Mouse (Mus musculus) kidney, postnatal 0 days (tissue): Measurements from ENCODE around the gene Macc1. TPM values are rescaled to one million over a fixed set of nuclear protein-coding genes. Genes with fewer than 3 reads are reported as not detected.

Source experiments
- ATAC-seq: fragments of 200-750 bp; cut with Nextera tagmentation; replicated peaks from 2 replicates; pipeline ENCODE4 v1.8.0; 2017; ENCODE audit warnings: low read depth, moderate number of reproducible peaks, moderate TSS enrichment, moderate library complexity; ENCODE audit not compliant: low FRiP score
- DNase-seq: peaks from one replicate; pipeline ENCODE4 v3.0.0-alpha.2; 2016; ENCODE audit warnings: low spot score
- H3K27ac ChIP-seq: fragments of 300-500 bp; sonication (generic); 2 replicates; pipeline ENCODE4 v1.5.1; 2014; ENCODE audit warnings: mild to moderate bottlenecking
- H3K27me3 ChIP-seq: fragments of 300-500 bp; sonication (generic); 2 replicates; pipeline ENCODE4 v1.6.1; 2014; ENCODE audit warnings: low read length, mixed read lengths; ENCODE audit not compliant: insufficient read depth
- H3K36me3 ChIP-seq: fragments of 300-500 bp; sonication (generic); 2 replicates; pipeline ENCODE4 v1.6.1; 2014; ENCODE audit warnings: low read length, mixed read lengths; ENCODE audit not compliant: insufficient read depth
- H3K4me1 ChIP-seq: fragments of 300-500 bp; sonication (generic); replicated peaks from 2 replicates; pipeline ENCODE4 v1.6.1; 2014; ENCODE audit warnings: antibody characterized with exemption, low read length, mixed read lengths; ENCODE audit not compliant: insufficient read depth
- H3K4me2 ChIP-seq: fragments of 300-500 bp; sonication (generic); 2 replicates; pipeline ENCODE4 v1.6.1; 2014; ENCODE audit warnings: mild to moderate bottlenecking, low read length, moderate library complexity, mixed read lengths
- H3K4me3 ChIP-seq: fragments of 300-500 bp; sonication (generic); replicated peaks from 2 replicates; pipeline ENCODE4 v1.5.1; 2014; ENCODE audit warnings: low read depth, low read length
- H3K9ac ChIP-seq: fragments of 300-500 bp; sonication (generic); 2 replicates; pipeline ENCODE4 v1.6.1; 2014; ENCODE audit warnings: low read depth, low read length
- H3K9me3 ChIP-seq: fragments of 300-500 bp; sonication (generic); replicated peaks from 2 replicates; pipeline ENCODE4 v1.6.1; 2016; ENCODE audit warnings: low read length, inconsistent platforms, mixed read lengths
- CTCF ChIP-seq: IDR thresholded peaks from 2 replicates; pipeline ENCODE4 v1.5.1; 2016; ENCODE audit warnings: antibody characterized with exemption, low read depth, mild to moderate bottlenecking, moderate library complexity
- WGBS: fragments of 180-500 bp; shearing (Covaris S2); extraction: QIAGEN DNeasy Blood & Tissue Kit; methylation state at CpG from one replicate; pipeline ENCODE4 v1.1.7; 2014; 5-methylcytosine and 5-hydroxymethylcytosine counted together
- polyA plus RNA-seq: library from polyadenylated mRNA; unstranded; fragments of >200 nt; fragmentation: Nextera tagmentation; extraction: Ambion mirVana; gene quantifications from 2 replicates; pipeline ENCODE4 v1.2.1, GENCODE M21; 2015

Gene Macc1
- polyA plus RNA-seq, 1 experiment from 2014 or later = 0.78 TPM

- ATAC-seq (no peak), DNase-seq (no peak)
- no peaks in the 10 kb centered on the region for H3K4me1 ChIP-seq
- no peak overlapping the region for H3K9ac ChIP-seq
- TF ChIP-seq CTCF = no peak
- no peaks in the 10 kb centered on the region for H3K36me3 ChIP-seq
- H3K27me3 ChIP-seq = no peaks in the 10 kb centered on the region
- WGBS = 99% methylated on average over 5 of the region's 6 CpGs
- no peak overlapping the region for H3K4me3 ChIP-seq
- H3K9me3 ChIP-seq = no peaks in the 10 kb centered on the region
- H3K4me2 ChIP-seq = no peak overlapping the region
- H3K27ac ChIP-seq = no peak overlapping the region
Measured at GRCm38 (mm10) chr12:119291618-119292017, 22.5 kb upstream of the Macc1 start.

GRCm38 (mm10) chr12:119303618-119304017 is 10.5 kb upstream of the Macc1 start:
- Histone ChIP-seq H3K27ac (no peak overlapping the region), H3K27me3 (no peaks in the 10 kb centered on the region), H3K4me1 (no peaks in the 10 kb centered on the region), H3K4me3 (no peak overlapping the region), H3K36me3 (no peaks in the 10 kb centered on the region), H3K9me3 (no peaks in the 10 kb centered on the region), H3K9ac (no peak overlapping the region), H3K4me2 (no peak overlapping the region)
- TF ChIP-seq CTCF = no peak
- ATAC-seq (no peak), DNase-seq (no peak)

GRCm38 (mm10) chr12:119313014-119313763 is 881 bp upstream of the Macc1 start:
- 65% methylated on average over 3 of the region's 3 CpGs for WGBS
- TF ChIP-seq CTCF = no peak
- DNase-seq (no peak), ATAC-seq (no peak)
- H3K9me3 ChIP-seq = no peaks in the 10 kb centered on the region
- no peak overlapping the region for H3K4me2 ChIP-seq
- no peak overlapping the region for H3K27ac ChIP-seq
- no peaks in the 10 kb centered on the region for H3K36me3 ChIP-seq
- no peaks in the 10 kb centered on the region for H3K4me1 ChIP-seq
- no peak overlapping the region for H3K4me3 ChIP-seq
- H3K9ac ChIP-seq = no peak overlapping the region
- no peaks in the 10 kb centered on the region for H3K27me3 ChIP-seq

- no peaks in the 10 kb centered on the region for H3K9me3 ChIP-seq
- no peak overlapping the region for H3K9ac ChIP-seq
- no peak overlapping the region for H3K4me2 ChIP-seq
- no peak overlapping the region for H3K27ac ChIP-seq
- 65% methylated on average over 1 of the region's 1 CpGs for WGBS
- no peaks in the 10 kb centered on the region for H3K36me3 ChIP-seq
- H3K4me1 ChIP-seq = no peaks in the 10 kb centered on the region
- no peaks in the 10 kb centered on the region for H3K27me3 ChIP-seq
- DNase-seq (no peak), ATAC-seq (no peak)
- TF ChIP-seq CTCF = no peak
- H3K4me3 ChIP-seq = no peak overlapping the region
Measured at GRCm38 (mm10) chr12:119318799-119319198, 4.7 kb downstream of the Macc1 start.

- Histone ChIP-seq H3K36me3 (no peaks in the 10 kb centered on the region), H3K27ac (no peak overlapping the region), H3K27me3 (no peaks in the 10 kb centered on the region), H3K4me2 (no peak overlapping the region), H3K4me3 (no peak overlapping the region), H3K9ac (no peak overlapping the region), H3K4me1 (no peaks in the 10 kb centered on the region), H3K9me3 (no peaks in the 10 kb centered on the region)
- DNase-seq = peak; percentile 28
- TF ChIP-seq CTCF = peak; percentile 64
- ATAC-seq = no peak
Measured at GRCm38 (mm10) chr12:119325400-119325799, 11.3 kb downstream of the Macc1 start.

- TF ChIP-seq CTCF = no peak
- 84% methylated on average over 4 of the region's 4 CpGs for WGBS
- Histone ChIP-seq H3K27ac (no peak overlapping the region), H3K36me3 (no peaks in the 10 kb centered on the region), H3K27me3 (no peaks in the 10 kb centered on the region), H3K9ac (no peak overlapping the region), H3K4me1 (no peaks in the 10 kb centered on the region), H3K4me3 (no peak overlapping the region), H3K4me2 (no peak overlapping the region), H3K9me3 (no peaks in the 10 kb centered on the region)
- no peak for DNase-seq
- ATAC-seq = no peak
Measured at GRCm38 (mm10) chr12:119330644-119331043, 16.6 kb downstream of the Macc1 start.

GRCm38 (mm10) chr12:119333376-119333775 is 19.3 kb downstream of the Macc1 start:
- H3K27ac ChIP-seq = no peak overlapping the region
- H3K4me1 ChIP-seq = no peaks in the 10 kb centered on the region
- no peaks in the 10 kb centered on the region for H3K36me3 ChIP-seq
- TF ChIP-seq CTCF = no peak
- no peaks in the 10 kb centered on the region for H3K9me3 ChIP-seq
- DNase-seq (no peak), ATAC-seq (no peak)
- no peak overlapping the region for H3K9ac ChIP-seq
- H3K27me3 ChIP-seq = no peaks in the 10 kb centered on the region
- H3K4me2 ChIP-seq = no peak overlapping the region
- no peak overlapping the region for H3K4me3 ChIP-seq
